In the genomic region with DNA sequence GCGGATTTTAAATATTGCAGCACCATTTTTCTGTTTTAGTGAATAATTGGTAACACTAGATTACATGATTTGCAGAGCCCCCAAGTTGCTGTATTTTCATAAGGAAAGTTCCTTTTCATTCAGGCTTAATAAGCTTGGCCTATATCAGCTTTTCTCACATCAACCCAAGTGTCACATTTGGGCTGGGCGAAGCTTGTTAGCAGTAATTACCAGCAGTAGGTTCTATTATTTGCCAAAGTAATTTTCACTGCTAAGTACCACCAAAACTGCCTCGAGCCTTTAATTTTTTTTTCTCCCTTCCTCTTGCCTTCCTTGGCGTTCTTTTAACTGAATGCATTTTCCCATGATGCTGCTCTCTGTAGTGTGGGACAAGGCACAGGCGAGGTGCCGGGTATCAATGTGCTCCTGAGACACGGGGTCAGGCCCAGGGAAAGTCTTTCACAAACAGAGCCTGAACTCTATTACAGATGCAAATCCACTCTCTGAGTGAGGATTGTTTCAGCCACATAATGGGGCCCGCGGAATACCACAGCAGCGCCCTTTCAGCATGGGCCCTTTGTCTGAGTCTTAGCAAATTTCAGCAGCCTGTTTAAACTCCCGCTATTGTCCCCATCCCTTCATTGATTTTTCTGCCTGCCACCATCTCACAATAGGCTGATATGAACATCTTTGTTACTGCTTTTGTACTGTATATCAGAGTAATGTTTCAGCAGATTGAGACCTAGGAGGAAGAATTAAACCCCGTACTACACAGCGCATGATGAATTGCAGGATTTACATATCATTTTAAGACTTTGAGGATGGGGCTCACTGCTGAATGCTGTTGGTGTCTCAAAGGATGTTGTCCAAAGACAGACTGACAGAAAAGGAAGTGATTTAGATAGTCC, we compare ENCODE assay signal across 12 mouse cellular contexts.
DNase-seq lines count a peak whose midpoint lies in the region; ATAC-seq and TF ChIP-seq lines count a peak whose summit lies in the region.
"Had no signal": no experiment of that assay in that cellular context is flagged by ENCODE, and none has a peak within 500 bp of the region (broad histone marks: within the 10 kb centered on the region; RNA-seq: fewer than 3 reads in every experiment).

No protein-coding gene starts in this region.

- DNase-seq in left cerebral cortex, adult 11 months (ENCODE audit: low spot score) = peak; percentile 1
- DNase-seq in left cerebral cortex, postnatal 4 days = no peak
- DNase-seq in embryonic facial prominence, embryonic 14.5 days (ENCODE audit: low spot score) = peak; percentile 53
- DNase-seq in hindbrain, postnatal 0 days (ENCODE audit: low spot score) = peak; percentile 22
- peak; percentile 75 for DNase-seq in retina, postnatal 1 day
- no peak for DNase-seq in cerebellum, adult 9-10 months
- DNase-seq in heart, adult 18-20 months = no peak
- no peak for DNase-seq in thymus, postnatal 0 days (ENCODE audit: low spot score)
- DNase-seq: cerebellum, postnatal 14 days; kidney, adult 11 months; liver, postnatal 0 days had no signal

- 0 out of 2 replicates have a peak overlapping the region, but pooled peaks have one; percentile 21 for H3K9ac ChIP-seq in embryonic facial prominence, embryonic 14.5 days (ENCODE audit: low read depth, low read length)
- H3K9ac ChIP-seq in hindbrain, postnatal 0 days (replicated peaks; ENCODE audit: low read length) = no peak overlapping the region
- H3K9ac ChIP-seq: liver, postnatal 0 days had no signal

- no peak overlapping the region for H3K27ac ChIP-seq in embryonic facial prominence, embryonic 14.5 days (replicated peaks; ENCODE audit: low read depth, low read length)
- H3K27ac ChIP-seq in hindbrain, postnatal 0 days = no peak overlapping the region
- H3K27ac ChIP-seq: stomach, postnatal 0 days had no signal

- H3K36me3 ChIP-seq in embryonic facial prominence, embryonic 14.5 days (ENCODE audit: control insufficient read depth, insufficient read depth, low read length) = no peaks in the 10 kb centered on the region
- H3K36me3 ChIP-seq in hindbrain, postnatal 0 days (ENCODE audit: insufficient read depth, low read length) = no peaks in the 10 kb centered on the region

- no peak for TF ChIP-seq CTCF in hindbrain, postnatal 0 days (IDR thresholded peaks at IDR 0.05; ENCODE audit: low read depth)

- H3K4me3 ChIP-seq in embryonic facial prominence, embryonic 14.5 days (ENCODE audit: low read depth, low read length) = no peak overlapping the region
- H3K4me3 ChIP-seq in hindbrain, postnatal 0 days (ENCODE audit: low read length) = no peak overlapping the region

- WGBS in embryonic facial prominence, embryonic 14.5 days = 32% methylated on average over 13 of the region's 13 CpGs
- WGBS in hindbrain, postnatal 0 days = 23% methylated on average over 13 of the region's 13 CpGs

- intact Hi-C loops in left cerebral cortex, postnatal 4 days (cut with DNase I) = no loop called here

- peak; percentile 70 for ATAC-seq in embryonic facial prominence, embryonic 14.5 days (ENCODE audit: low read depth)
- peak; percentile 61 for ATAC-seq in hindbrain, postnatal 0 days
- ATAC-seq: liver, postnatal 0 days had no signal

- no peaks in the 10 kb centered on the region for H3K27me3 ChIP-seq in embryonic facial prominence, embryonic 14.5 days (replicated peaks; ENCODE audit: control insufficient read depth, insufficient read depth, low read length)
- H3K27me3 ChIP-seq in hindbrain, postnatal 0 days (ENCODE audit: insufficient read depth, low read length) = no peaks in the 10 kb centered on the region

- 0 out of 2 replicates have a peak, but pooled peaks cover 5% of the 10 kb centered on the region for H3K4me1 ChIP-seq in embryonic facial prominence, embryonic 14.5 days (ENCODE audit: control insufficient read depth, insufficient read depth, low read length)
- no peaks in the 10 kb centered on the region for H3K4me1 ChIP-seq in hindbrain, postnatal 0 days (ENCODE audit: insufficient read depth, low read length)

- 0 out of 2 replicates have a peak overlapping the region, but pooled peaks have one; percentile 10 for H3K4me2 ChIP-seq in embryonic facial prominence, embryonic 14.5 days (ENCODE audit: low read depth, low read length)
- peak overlapping the region; percentile 25; the same call in 1 of the 2 replicates for H3K4me2 ChIP-seq in hindbrain, postnatal 0 days (ENCODE audit: low read depth, low read length)

- no peaks in the 10 kb centered on the region for H3K9me3 ChIP-seq in embryonic facial prominence, embryonic 14.5 days (ENCODE audit: control insufficient read depth, low read length)
- H3K9me3 ChIP-seq in hindbrain, postnatal 0 days (ENCODE audit: low read length) = no peaks in the 10 kb centered on the region

Comparison
In these comparisons a context has a peak if more than half of its experiments do, and no peak if none do; other contexts are left out.
1. DNase-seq: peak in left cerebral cortex, adult 11 months (single experiment), embryonic facial prominence, embryonic 14.5 days (single experiment), hindbrain, postnatal 0 days (single experiment) and retina, postnatal 1 day (single experiment); none in left cerebral cortex, postnatal 4 days (single experiment), cerebellum, adult 9-10 months (single experiment), heart, adult 18-20 months (0 of 2) and thymus, postnatal 0 days (single experiment).